Mouse (Mus musculus) G1E (cell line): ENCODE measurements around the gene 1700008O03Rik.

Source experiments
- CTCF ChIP-seq: IDR thresholded peaks from 2 replicates; pipeline ENCODE4 v1.5.1; 2012; ENCODE audit warnings: low read depth, low read length, inconsistent platforms, mixed read lengths
- GATA1 ChIP-seq: IDR thresholded peaks from 2 replicates; pipeline ENCODE4 v1.6.1; 2012; ENCODE audit warnings: borderline replicate concordance, low read length, inconsistent platforms, mixed read lengths
- GATA2 ChIP-seq: IDR thresholded peaks from 2 replicates; pipeline ENCODE4 v1.6.1; 2012; ENCODE audit warnings: low read depth, low read length, inconsistent platforms, borderline replicate concordance
- POLR2AphosphoS5 ChIP-seq: IDR thresholded peaks from 2 replicates; pipeline ENCODE4 v1.6.1; 2012; ENCODE audit warnings: low read depth, low read length, inconsistent platforms; ENCODE audit not compliant: insufficient replicate concordance
- TAL1 ChIP-seq: conservative IDR thresholded peaks from 2 replicates; pipeline ENCODE4 v1.6.1; 2012; ENCODE audit warnings: low read depth, low read length, inconsistent platforms, mixed read lengths

GRCm38 (mm10) chr7:44384716-44385059 lies 932 bp downstream of the 1700008O03Rik start:
- TF ChIP-seq CTCF (no peak), GATA1 (no peak), POLR2AphosphoS5 (no peak), TAL1 (no peak), GATA2 (no peak)
